Mouse (Mus musculus) lung, embryonic 15.5 days (tissue): ENCODE results near the gene 1700001K19Rik. TPM values are rescaled to one million over a fixed set of nuclear protein-coding genes. Genes with fewer than 3 reads are reported as not detected.
"Not testable (repeated sequence)": the region's sequence is repeated elsewhere in the genome, so short reads cannot be mapped to it uniquely, and the experiment has no call there.

ENCODE experiments used
- ATAC-seq: fragments of 200-750 bp; cut with Nextera tagmentation; 2 replicates; pipeline ENCODE4 v1.8.0; 2017; ENCODE audit warnings: moderate number of reproducible peaks, borderline replicate concordance; ENCODE audit not compliant: low FRiP score, low TSS enrichment; ENCODE audit errors: extremely low read depth
- H3K27ac ChIP-seq: fragments of 300-500 bp; sonication (generic); 2 replicates; pipeline ENCODE4 v1.5.1; 2015; ENCODE audit warnings: moderate library complexity, mild to moderate bottlenecking, inconsistent platforms
- H3K27me3 ChIP-seq: fragments of 300-500 bp; sonication (generic); 2 replicates; pipeline ENCODE4 v1.6.1; 2015; ENCODE audit warnings: inconsistent platforms
- H3K36me3 ChIP-seq: fragments of 300-500 bp; sonication (generic); 2 replicates; pipeline ENCODE4 v1.6.1; 2015; ENCODE audit warnings: inconsistent platforms
- H3K4me1 ChIP-seq: fragments of 300-500 bp; sonication (generic); 2 replicates; pipeline ENCODE4 v1.6.1; 2015; ENCODE audit warnings: inconsistent platforms
- H3K4me2 ChIP-seq: fragments of 300-500 bp; sonication (generic); 2 replicates; pipeline ENCODE4 v1.6.1; 2015; ENCODE audit warnings: inconsistent platforms, mild to moderate bottlenecking, moderate library complexity
- H3K4me3 ChIP-seq: fragments of 300-500 bp; sonication (generic); 2 replicates; pipeline ENCODE4 v1.5.1; 2015; ENCODE audit warnings: mild to moderate bottlenecking, inconsistent platforms
- H3K9ac ChIP-seq: fragments of 300-500 bp; sonication (generic); 2 replicates; pipeline ENCODE4 v1.6.1; 2015; ENCODE audit warnings: inconsistent platforms
- H3K9me3 ChIP-seq: fragments of 300-500 bp; sonication (generic); 2 replicates; pipeline ENCODE4 v1.6.1; 2016; ENCODE audit warnings: inconsistent platforms
- WGBS: fragments of 180-500 bp; shearing (Covaris S2); methylation state at CpG from one replicate; pipeline ENCODE4 v1.1.7; 2015; 5-methylcytosine and 5-hydroxymethylcytosine counted together
- polyA plus RNA-seq: library from polyadenylated mRNA; unstranded; fragments of >200 nt; fragmentation: Nextera tagmentation; extraction: Ambion mirVana; gene quantifications from 2 replicates; pipeline ENCODE4 v1.2.1, GENCODE M21; 2015

Gene 1700001K19Rik
- polyA plus RNA-seq, 1 experiment from 2014 or later, result not detected

DNA sequence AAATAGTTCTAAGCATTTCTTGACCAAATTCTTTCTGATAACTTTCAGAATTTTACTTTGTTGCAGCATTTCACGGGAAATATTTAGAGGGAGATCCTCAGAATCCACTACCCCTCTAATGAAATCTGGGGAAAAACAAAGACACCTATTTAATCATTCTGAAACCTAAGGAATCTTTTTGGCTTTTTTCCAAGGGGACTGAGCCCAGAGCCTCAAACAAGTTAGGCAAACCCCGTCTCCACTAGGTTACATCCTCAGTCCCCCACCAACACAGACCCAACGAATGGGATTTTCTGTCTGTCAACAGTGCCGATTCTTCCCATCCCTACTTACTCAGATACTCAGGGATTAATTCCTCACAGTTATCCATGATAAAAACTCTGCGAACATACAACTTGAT, 11.0 kb upstream of the 1700001K19Rik start:
- H3K4me3 ChIP-seq, H3K9ac ChIP-seq, H3K27ac ChIP-seq, H3K27me3 ChIP-seq, H3K9me3 ChIP-seq, H3K4me2 ChIP-seq, ATAC-seq: not testable (repeated sequence)
- Histone ChIP-seq H3K36me3 (peaks cover 51% of the 10 kb centered on the region), H3K4me1 (peaks cover 17% of the 10 kb centered on the region)
- WGBS, result 41% methylated on average over 5 of the region's 5 CpGs

DNA sequence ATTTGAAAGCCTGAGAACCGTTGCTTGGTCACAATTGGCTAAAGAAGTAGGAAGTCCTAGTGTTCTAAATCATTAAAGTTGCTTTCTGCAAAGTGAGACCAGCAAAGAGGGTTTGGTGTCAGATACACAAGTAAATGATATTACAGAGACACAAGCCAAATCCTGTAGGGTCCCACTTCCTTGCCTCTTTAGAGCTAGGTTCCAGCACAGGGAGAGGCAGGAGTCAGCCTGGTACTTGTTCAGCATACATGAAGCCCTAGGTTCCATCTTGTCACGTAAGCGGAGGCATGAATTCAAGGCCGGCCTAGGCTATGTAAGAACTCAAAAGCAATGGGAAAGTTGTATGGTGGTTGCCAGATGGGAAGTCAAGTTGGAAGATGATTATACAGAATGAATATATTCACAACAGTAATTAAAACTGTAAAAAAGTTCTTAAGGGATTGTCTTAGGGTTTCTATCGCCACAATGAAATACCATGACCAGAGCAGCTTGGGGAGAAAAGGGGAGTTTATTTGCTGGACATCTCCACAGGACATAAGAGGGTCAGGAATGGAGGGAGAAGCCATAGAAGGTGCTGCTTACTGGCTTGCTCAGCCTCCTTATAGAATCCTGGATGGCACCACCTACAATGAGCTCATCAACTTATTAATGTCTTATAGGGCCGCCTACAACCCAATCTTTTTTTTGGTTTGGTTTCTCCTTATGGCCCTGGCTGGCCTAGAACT, 7.7 kb upstream of the 1700001K19Rik start:
- Histone ChIP-seq H3K9me3 (no peaks in the 10 kb centered on the region), H3K27me3 (no peaks in the 10 kb centered on the region), H3K4me1 (peaks cover 12% of the 10 kb centered on the region), H3K4me3 (no peak overlapping the region), H3K4me2 (no peak overlapping the region), H3K36me3 (peaks cover 59% of the 10 kb centered on the region), H3K9ac (no peak overlapping the region), H3K27ac (no peak overlapping the region)
- WGBS, result 89% methylated on average over 6 of the region's 6 CpGs
- no peak for ATAC-seq

DNA sequence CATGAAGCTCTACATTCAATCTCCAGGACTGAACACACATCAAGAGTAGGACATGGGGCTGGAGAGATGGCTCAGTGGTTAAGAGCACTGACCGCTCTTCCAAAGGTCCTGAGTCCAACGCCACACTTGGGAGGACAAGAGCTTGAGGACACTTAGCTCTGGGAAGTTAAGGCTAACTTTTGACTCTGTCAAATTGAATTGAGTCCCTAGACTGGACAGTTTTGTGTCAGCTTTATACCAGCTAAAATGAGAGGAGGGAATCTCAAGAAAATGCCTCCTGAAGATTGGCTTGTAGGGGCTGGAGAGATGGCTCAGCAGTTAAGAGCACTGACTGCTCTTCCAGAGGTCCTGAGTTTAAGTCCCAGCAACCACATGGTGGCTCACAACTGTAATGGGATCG, 6.5 kb upstream of the 1700001K19Rik start:
- H3K36me3 ChIP-seq, result peaks cover 52% of the 10 kb centered on the region
- not testable (repeated sequence) for H3K4me3 ChIP-seq, H3K4me1 ChIP-seq, H3K27ac ChIP-seq, H3K27me3 ChIP-seq, H3K4me2 ChIP-seq, ATAC-seq, H3K9me3 ChIP-seq, H3K9ac ChIP-seq
- WGBS, result 86% methylated on average over 3 of the region's 3 CpGs

DNA sequence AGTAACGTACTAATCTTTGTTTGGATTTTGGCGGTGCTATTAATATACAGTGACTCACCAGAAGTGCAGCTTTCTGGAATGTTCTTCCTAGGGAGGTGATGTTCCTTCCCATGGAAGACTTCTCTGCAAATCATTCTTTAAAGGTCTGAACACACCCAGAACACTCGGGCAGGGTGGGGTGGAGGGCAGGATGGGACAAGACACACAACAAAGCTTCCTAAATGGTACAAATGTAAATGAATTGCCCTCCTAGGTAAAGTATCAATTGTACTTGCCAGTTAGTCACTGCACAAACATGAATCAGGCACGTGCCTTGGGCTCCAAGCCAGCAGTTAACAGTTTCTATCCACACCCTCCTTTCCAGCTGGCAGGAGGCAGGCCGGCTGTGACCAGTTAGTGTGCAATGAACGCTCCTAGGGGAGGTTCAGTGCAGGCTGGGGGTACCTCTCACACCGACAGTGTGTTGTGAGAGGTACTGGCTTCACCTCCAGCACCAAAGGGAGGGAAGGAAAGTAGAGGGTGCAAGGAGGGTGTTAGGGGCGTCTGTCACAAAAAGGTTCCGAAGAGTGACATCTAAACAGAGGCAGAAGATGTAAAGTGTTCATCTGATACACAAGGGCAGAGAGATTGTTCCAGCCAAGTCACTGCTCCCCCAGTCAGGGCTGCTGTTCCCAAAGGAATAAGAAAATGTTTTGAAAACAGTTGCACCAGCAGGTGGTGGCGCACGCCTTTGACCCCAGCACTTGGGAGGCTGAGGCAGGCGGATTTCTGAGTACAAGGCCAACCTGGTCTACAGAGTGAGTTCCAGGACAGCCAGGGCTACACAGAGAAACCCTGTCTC, 5.7 kb upstream of the 1700001K19Rik start:
- H3K4me2 ChIP-seq, result no peak overlapping the region
- peak; percentile 60 for ATAC-seq
- WGBS, result 52% methylated on average over 12 of the region's 12 CpGs
- no peaks in the 10 kb centered on the region for H3K4me1 ChIP-seq
- H3K27me3 ChIP-seq, result no peaks in the 10 kb centered on the region
- H3K9me3 ChIP-seq, result no peaks in the 10 kb centered on the region
- H3K36me3 ChIP-seq, result peaks cover 45% of the 10 kb centered on the region
- H3K4me3 ChIP-seq, result no peak overlapping the region
- H3K27ac ChIP-seq, result peak overlapping the region; percentile 66
- H3K9ac ChIP-seq, result no peak overlapping the region

DNA sequence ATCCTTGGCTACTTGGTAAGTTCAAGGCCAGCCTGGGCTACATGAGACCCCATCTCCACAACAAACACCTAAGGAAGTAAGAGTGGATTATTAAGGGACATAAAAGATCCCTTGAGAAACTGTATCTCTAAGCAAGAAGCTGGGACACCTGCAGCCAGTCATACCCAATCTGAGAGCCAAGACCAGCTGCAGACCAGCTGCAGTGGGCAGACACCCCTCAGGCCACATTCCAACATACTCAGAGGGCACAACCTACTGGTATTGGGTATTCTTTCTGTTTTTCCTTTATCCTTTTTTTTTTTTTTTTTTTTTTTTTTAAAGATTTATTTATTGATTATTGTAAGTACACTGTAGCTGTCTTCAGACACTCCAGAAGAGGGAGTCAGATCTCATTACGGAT, 1.2 kb upstream of the 1700001K19Rik start:
- no peaks in the 10 kb centered on the region for H3K9me3 ChIP-seq
- H3K4me3 ChIP-seq, result no peak overlapping the region
- H3K9ac ChIP-seq, result no peak overlapping the region
- H3K27ac ChIP-seq, result no peak overlapping the region
- no peak overlapping the region for H3K4me2 ChIP-seq
- WGBS, result no CpG with 5 or more reads among the region's 1 CpGs
- no peak for ATAC-seq
- H3K36me3 ChIP-seq, result 0 out of 2 replicates have a peak, but pooled peaks cover 10% of the 10 kb centered on the region
- H3K27me3 ChIP-seq, result no peaks in the 10 kb centered on the region
- H3K4me1 ChIP-seq, result peaks cover 4% of the 10 kb centered on the region; the same call in 1 of the 2 replicates

DNA sequence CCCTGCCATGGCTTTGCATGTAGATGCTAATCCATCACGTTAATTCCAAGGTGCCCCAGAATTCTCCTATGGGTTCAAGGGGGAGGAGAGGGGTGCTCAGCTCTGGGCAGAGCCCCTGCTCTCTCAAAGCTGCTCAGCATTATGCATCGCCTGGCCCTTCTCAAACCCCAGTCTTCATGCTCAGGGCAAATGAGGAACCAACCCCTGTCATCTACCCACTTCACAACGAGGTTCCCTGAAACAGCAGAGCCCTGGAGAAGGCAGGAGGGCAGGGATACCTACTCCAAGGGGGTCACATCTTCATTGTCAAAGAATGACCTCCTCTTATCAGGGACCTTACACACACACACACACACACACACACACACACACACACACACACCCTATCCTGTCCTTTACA, 541 bp downstream of the 1700001K19Rik start:
- Histone ChIP-seq H3K27ac (no peak overlapping the region), H3K9me3 (no peaks in the 10 kb centered on the region), H3K27me3 (no peaks in the 10 kb centered on the region), H3K4me1 (peaks cover 4% of the 10 kb centered on the region; the same call in 1 of the 2 replicates), H3K9ac (no peak overlapping the region), H3K4me2 (no peak overlapping the region), H3K4me3 (no peak overlapping the region), H3K36me3 (0 out of 2 replicates have a peak, but pooled peaks cover 5% of the 10 kb centered on the region)
- WGBS, result 50% methylated on average over 3 of the region's 3 CpGs
- no peak for ATAC-seq

DNA sequence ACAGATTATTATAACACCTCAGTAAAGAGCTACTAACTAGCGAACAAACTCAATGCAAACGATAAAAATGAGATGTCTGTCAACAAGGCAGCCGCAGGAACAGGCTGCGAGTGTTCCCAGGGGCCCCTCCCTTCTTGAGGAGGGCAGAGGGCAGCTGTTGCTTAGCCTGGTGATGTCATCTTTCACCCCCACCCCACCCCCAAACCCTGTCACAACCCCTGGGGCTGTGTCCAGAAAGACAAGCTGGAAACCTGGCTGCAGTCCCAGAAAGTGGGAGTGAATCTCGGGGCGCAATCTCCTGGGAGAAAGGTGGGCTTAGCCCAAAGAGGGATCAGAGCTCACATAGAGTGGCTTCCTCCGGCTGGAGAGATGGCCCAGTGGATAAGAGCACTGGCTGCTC, 1.2 kb downstream of the 1700001K19Rik start:
- H3K27ac ChIP-seq, result no peak overlapping the region
- peak; percentile 39 for ATAC-seq
- H3K4me1 ChIP-seq, result peaks cover 4% of the 10 kb centered on the region; the same call in 1 of the 2 replicates
- no peaks in the 10 kb centered on the region for H3K9me3 ChIP-seq
- H3K4me3 ChIP-seq, result no peak overlapping the region
- H3K36me3 ChIP-seq, result no peaks in the 10 kb centered on the region
- H3K9ac ChIP-seq, result no peak overlapping the region
- H3K27me3 ChIP-seq, result no peaks in the 10 kb centered on the region
- WGBS, result 19% methylated on average over 7 of the region's 7 CpGs
- no peak overlapping the region for H3K4me2 ChIP-seq

DNA sequence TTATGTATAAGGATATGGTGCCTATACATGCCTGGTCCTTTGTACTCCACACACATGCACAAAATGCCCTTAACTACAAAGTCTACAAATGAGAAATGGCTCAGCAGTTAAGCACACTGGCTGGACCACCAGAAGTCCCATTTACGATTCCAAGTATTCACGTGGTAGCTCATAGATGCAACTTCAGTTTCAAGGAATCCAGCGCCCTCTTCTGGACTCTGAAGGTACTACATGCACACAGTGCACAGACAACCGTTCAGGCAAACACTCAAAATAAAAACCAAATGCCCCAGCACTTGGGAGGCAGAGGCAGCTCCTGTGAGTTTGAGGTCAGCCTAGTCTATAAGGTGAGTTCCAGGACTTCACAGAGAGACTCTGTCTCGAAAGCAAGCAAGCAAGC, 8.2 kb downstream of the 1700001K19Rik start:
- Histone ChIP-seq H3K9ac (no peak overlapping the region), H3K27ac (no peak overlapping the region), H3K36me3 (no peaks in the 10 kb centered on the region), H3K27me3 (no peaks in the 10 kb centered on the region), H3K4me1 (no peaks in the 10 kb centered on the region), H3K4me2 (no peak overlapping the region), H3K9me3 (no peaks in the 10 kb centered on the region), H3K4me3 (no peak overlapping the region)
- 49% methylated on average over 5 of the region's 5 CpGs for WGBS
- ATAC-seq, result no peak

DNA sequence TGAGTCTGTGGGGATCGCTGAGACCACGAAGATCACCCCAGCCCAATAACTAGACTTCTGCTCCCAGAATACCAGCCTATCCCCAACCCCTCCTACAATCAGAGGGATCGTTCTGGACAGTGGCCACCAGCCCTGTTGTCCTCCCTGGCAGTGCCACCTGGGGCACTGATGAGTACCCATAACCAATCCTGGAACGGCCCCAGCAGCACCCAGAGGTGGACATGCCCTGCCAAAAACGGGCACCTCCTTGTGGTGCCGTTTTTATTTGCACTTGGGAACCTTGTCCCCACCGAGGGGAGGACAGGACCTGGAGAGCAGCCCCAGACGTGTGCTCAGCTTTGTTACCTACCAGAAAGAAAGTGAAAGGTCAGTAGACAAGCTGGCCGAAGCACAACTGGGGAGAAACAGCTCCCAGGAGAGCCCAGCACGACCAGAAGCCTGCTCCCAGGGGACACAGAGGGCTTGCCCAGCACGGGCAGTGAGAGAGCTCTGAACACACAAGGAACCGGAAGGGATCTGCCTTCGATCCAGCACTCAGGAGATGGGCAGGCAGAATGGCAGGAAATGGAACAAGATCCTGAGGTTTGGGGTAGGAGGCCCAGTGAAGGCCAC, 14.8 kb downstream of the 1700001K19Rik start:
- Histone ChIP-seq H3K4me3 (no peak overlapping the region), H3K36me3 (peaks cover 60% of the 10 kb centered on the region), H3K9me3 (no peaks in the 10 kb centered on the region), H3K4me1 (no peaks in the 10 kb centered on the region), H3K4me2 (no peak overlapping the region), H3K27me3 (no peaks in the 10 kb centered on the region), H3K9ac (no peak overlapping the region), H3K27ac (no peak overlapping the region)
- ATAC-seq, result no peak
- 81% methylated on average over 13 of the region's 13 CpGs for WGBS

DNA sequence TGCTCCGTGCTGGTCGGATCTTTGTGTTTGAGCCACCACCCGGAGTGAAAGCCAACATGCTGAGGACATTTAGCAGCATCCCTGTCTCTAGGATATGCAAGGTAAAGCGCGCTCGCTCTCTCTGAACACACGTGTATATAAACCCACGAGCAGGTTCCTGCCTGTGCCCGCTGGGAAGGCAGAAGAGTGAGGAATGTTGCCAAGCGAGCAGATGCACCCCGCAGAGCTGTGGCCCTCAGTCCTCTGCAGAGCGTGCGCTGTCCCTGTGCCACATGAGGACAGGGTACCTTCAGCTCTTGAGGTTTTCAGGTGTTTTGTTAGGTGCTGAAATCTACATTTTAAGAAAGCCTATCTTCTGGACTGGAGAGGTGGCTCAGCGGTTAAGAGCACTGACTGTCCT, 20.7 kb downstream of the 1700001K19Rik start:
- no peak for ATAC-seq
- H3K36me3 ChIP-seq, result peaks cover 99% of the 10 kb centered on the region
- no peak overlapping the region for H3K4me2 ChIP-seq
- H3K4me1 ChIP-seq, result no peaks in the 10 kb centered on the region
- no peak overlapping the region for H3K9ac ChIP-seq
- no peaks in the 10 kb centered on the region for H3K27me3 ChIP-seq
- no peak overlapping the region for H3K27ac ChIP-seq
- no peaks in the 10 kb centered on the region for H3K9me3 ChIP-seq
- WGBS, result 95% methylated on average over 14 of the region's 14 CpGs
- H3K4me3 ChIP-seq, result no peak overlapping the region

DNA sequence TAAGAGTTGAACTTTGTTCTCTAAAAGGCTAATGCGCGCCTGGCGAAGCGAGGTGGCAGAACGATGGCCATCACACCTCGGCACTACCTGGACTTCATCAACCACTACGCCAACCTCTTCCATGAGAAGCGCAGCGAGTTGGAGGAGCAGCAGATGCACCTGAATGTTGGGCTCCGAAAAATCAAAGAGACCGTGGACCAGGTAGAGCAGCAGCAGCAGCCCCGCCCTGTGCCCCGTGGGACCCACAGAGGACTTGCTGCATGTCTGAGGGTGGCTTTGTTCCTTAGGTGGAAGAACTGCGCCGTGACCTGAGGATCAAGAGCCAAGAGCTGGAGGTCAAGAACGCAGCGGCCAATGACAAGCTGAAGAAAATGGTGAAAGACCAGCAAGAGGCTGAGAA, 31.0 kb downstream of the 1700001K19Rik start:
- H3K9me3 ChIP-seq, result no peaks in the 10 kb centered on the region
- no peak overlapping the region for H3K27ac ChIP-seq
- H3K9ac ChIP-seq, result no peak overlapping the region
- H3K4me1 ChIP-seq, result no peaks in the 10 kb centered on the region
- ATAC-seq, result no peak
- no peaks in the 10 kb centered on the region for H3K27me3 ChIP-seq
- no peak overlapping the region for H3K4me3 ChIP-seq
- H3K36me3 ChIP-seq, result peaks cover 97% of the 10 kb centered on the region
- WGBS, result 96% methylated on average over 17 of the region's 17 CpGs
- no peak overlapping the region for H3K4me2 ChIP-seq

DNA sequence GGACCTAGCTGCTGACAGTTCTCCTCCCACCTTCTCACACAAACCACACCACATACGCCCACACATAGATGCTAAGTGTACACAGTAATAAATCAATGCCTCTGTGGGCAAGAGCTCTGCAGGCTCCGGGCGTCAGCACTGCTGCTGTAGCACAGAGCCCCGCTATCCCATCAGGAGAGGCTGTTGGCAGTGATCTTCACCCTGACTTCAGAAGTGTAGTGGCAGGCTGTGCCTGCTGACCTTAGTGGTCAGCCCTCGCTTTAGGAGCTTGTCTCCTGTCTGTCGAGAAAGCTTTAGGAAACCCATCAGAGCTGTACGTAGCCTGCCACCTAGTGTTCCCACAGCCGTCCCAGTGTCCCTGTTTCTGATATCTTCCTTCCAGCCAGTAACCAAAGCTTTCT, 32.2 kb downstream of the 1700001K19Rik start:
- Histone ChIP-seq H3K36me3 (peaks cover 96% of the 10 kb centered on the region), H3K4me1 (no peaks in the 10 kb centered on the region), H3K27ac (no peak overlapping the region), H3K4me3 (no peak overlapping the region), H3K9me3 (no peaks in the 10 kb centered on the region), H3K9ac (no peak overlapping the region), H3K27me3 (no peaks in the 10 kb centered on the region), H3K4me2 (no peak overlapping the region)
- no peak for ATAC-seq
- 75% methylated on average over 8 of the region's 8 CpGs for WGBS
